Mouse (Mus musculus) C2C12 (cell line): ENCODE results near the gene Rfng.

Experiments
- CTCF ChIP-seq: IDR thresholded peaks from one replicate; pipeline ENCODE4 v1.5.1; 2011; ENCODE audit not compliant: control insufficient read depth, insufficient read depth, insufficient read length
- FOSL1 ChIP-seq: IDR thresholded peaks from one replicate; pipeline ENCODE4 v1.8.0; 2011; ENCODE audit warnings: mild to moderate bottlenecking, low read length; ENCODE audit not compliant: poor library complexity, insufficient read depth, severe bottlenecking
- MYOG ChIP-seq: IDR thresholded peaks from one replicate; pipeline ENCODE4 v1.6.1; 2011; ENCODE audit not compliant: control insufficient read depth, insufficient read length; ENCODE audit errors: extremely low read depth
- USF1 ChIP-seq: IDR thresholded peaks from one replicate; pipeline ENCODE4 v1.6.1; 2011; ENCODE audit warnings: low read depth, mild to moderate bottlenecking, control low read depth, moderate library complexity

DNA sequence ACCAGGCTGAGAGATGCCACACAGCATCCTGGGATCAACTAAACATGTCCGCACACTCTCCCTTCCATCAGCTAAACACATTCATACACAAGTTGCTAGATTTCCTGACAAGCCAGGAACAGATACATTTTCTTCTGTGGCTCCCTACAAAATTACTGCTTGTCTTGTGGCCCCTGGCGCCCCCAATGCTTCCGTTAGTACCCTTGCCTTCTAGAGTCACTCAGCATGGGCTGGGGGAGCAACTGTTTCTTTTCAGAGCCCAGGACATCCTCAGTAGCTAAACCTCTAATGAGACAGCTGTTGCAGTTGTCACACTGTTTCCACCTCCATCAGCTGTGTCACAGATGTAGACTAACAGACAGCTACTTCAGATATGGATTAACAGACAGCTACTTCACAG lies 11.3 kb downstream of the Rfng start:
- TF ChIP-seq FOSL1 = no peak
- no peak for TF ChIP-seq CTCF
- TF ChIP-seq USF1 = no peak
- no peak for TF ChIP-seq MYOG
